Mouse (Mus musculus) cerebellum, postnatal 4 days (tissue): Measurements from ENCODE around the gene Tmem120b.
A peak's percentile ranks its signal among the peaks of the same experiment; 100 is the strongest.
"Not testable (repeated sequence)": the region's sequence is repeated elsewhere in the genome, so short reads cannot be mapped to it uniquely, and the experiment has no call there.

ENCODE experiments used
- DNase-seq, 2 experiments: peaks; one replicate each; pipeline ENCODE4 v3.0.0; 2022; ENCODE audit warnings: low spot score in 2 of 2, mixed read lengths in 1 of 2

Gene Tmem120b

DNA sequence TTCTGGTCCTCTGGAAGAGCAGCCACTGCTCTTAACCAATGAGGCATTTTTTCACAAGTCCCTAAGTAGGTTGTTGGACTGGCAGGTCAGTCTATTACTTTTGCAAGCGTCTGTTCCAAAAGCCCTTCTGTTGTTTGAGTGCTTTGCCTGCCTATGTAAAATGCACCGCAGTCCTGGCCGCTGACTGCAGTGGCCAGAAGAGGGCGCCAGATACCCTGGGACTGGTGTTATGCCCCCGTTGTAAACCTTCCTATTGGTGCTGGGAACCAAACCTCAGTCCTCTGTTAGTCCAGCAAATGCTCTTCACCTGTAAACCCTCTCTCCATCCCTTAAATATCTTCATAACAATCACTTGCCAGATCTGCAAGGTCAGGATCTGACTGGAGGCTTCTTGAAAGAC, 16.5 kb upstream of the Tmem120b start:
- DNase-seq: no peak

DNA sequence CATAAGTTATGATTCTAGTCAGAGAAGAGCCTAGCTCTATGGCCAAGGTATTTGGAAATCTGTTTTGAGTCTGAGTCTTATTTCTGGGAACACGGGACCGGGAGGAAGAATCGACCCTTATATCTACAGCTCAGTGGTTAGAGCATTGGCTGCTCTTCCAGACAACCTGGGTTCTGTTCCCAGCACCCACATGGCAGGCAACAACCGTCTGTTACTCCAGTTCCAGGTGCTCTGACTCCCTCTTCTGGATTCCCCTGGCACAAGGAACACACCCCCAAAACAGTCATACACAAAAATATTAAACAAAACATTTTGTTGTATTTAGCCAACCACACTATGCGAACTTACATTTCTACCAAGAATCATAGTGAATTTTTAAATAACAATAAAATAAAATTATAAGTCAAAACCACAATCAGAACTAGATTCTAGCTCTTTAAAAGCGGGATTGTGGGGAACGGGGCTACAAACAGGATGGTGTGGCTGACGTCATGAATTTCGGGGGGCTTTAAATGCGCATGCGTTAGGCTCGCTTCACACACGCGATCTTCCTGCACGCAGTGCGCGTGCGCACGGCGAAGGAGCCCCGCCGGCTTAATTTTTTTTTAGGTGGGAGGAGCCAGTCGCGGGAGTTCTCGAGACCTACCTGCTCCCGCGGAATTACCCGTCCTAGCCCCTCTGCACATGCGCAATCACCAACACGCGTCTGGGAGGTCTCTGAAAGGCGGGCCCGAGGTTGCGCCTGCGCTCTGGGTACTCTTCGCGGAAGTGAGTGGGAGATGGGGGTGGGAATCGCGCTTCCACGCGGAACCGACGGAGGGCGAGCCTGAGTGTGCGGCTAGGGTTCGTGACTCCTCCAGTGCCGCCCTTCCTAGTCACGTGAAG, 10.6 kb upstream of the Tmem120b start:
- peak; percentile 92 to 98 for DNase-seq

DNA sequence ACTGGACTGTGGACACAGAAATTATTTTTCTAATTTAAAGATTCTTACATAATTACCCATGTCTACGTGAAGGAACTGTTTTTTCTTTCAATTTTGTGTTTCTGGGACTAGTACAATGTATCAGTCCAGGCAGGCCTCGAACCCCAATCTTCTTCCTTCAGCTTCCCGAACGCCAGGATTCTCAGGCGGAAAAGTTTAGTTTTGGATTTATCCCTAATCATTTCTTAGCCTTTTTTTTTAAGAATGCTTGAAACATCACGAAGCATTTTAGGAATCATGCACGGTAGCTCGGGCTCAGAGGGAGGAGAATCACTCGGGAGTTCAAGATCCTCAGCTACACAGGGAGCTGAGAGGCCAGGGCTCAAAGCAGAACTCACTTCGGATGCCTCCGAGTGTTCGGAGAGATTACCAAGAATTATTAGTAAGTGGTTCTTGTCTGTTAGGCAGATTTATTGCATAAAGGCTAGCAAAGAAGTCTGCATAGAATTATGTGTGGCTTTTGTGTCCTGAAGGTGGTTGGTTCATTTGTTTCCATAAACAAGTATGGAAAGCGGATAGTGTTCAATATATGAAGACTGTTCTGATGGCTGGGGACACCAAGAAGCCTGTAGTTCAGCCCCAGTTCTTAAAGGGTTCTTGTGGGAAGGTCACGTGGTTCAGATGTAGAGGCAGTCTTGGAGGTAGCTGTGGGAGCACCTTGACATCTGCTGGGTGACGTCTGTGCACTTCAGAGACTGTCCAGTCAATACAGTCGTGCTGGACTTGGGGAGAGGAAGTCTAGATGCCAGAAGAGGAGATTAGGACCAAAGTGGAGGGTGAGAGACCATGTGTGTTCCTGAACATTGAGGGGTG, 9.7 kb upstream of the Tmem120b start:
- DNase-seq: no peak

DNA sequence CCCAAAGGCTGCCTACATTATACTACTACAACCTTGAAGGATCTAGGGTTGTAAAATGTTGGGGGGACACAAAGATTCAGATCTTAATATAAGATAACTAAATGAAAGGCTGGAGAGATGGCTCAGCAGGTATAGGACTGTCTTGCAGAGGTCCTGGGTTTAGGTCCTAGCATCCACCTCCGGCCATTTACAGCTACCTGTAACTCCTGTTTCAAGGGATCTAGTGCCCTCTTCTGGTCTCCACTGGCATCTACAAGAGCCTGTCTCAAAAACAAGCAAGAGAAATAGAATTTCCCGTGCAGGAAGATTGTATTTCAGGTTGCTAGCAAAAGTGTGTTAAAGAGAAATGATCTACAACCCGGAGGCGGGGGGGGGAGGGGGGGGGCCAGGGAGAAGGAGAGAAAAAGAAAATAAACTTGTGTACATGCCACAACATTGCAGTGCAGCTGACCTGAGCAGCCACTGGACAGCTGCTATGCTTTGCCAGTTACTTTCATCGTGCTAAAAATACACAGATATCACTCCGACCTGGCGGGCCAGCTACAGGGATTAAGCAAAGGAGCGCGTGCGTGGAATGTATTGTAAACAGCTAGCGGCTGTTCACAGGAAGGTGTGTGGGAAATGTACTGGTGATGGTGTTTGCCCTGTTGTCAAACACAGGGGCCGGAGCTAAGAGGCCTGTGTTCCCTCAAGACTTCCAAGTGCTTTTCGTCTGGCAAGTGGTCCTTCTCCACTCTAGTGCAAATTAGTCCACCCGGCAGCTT, 8.3 kb upstream of the Tmem120b start:
- DNase-seq: no peak

DNA sequence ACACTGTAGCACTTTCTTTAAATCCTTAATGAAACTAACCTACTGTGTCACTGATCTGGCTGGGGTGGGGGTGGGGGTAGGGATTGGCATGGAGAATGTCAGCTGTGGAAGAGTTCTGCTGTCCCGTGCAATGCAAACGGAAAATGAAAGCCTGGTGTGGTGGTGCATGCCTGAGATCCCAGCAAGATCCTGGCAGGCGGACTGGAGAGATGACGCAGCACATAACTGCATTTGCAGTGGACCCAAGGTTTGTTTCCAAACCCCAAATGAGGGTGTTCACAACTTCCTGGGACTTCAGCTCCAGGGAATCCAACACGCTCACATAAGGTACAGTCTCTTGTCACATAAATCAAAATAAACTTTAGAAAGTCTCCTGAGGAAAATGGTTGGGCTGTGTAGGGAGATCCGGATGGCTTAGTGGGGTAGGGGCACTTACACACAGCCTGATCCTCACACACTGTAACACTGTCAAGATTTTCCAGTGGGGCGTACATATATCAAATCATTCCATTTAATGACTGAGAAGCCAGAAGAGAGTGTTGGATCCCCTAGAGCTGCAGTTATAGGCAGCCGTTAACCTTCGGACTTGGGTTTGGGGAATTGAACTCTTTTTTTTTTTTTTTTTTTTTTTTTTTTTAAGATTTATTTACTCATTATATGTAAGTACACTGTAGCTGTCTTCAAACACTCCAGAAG, 7.4 kb upstream of the Tmem120b start:
- DNase-seq: no peak

DNA sequence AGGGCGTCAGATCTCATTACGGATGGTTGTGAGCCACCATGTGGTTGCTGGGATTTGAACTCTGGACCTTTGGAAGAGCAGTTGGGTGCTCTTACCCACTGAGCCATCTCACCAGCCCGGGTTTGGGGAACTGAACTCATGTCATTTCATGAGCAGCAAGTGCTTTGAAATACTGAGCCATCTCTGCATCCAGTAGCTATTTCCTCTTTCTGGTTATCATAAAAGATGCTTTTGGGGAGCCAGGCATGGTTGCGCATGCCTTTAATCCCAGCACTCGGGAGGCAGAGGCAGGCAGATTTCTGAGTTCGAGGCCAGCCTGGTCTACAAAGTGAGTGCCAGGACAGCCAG, 6.8 kb upstream of the Tmem120b start:
- not testable (repeated sequence) for DNase-seq

DNA sequence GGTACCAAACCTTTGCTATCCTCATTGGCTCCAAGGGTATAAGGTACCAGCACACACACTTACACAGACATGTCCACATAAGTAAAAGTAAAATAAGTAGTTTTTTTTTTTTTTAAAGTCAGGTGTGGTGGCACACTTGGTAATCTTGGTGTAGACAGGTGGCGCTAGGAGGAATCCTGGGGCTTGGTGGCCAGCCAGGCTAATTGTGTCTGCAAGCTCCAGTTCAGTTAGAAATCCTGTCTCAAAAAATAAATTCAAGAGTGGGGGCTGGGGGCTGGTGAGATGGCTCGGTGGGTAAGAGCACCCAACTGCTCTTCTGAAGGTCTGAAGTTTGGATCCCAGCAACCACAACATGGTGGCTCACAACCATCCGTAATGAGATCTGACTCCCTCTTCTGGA, 5.1 kb upstream of the Tmem120b start:
- DNase-seq: no peak

DNA sequence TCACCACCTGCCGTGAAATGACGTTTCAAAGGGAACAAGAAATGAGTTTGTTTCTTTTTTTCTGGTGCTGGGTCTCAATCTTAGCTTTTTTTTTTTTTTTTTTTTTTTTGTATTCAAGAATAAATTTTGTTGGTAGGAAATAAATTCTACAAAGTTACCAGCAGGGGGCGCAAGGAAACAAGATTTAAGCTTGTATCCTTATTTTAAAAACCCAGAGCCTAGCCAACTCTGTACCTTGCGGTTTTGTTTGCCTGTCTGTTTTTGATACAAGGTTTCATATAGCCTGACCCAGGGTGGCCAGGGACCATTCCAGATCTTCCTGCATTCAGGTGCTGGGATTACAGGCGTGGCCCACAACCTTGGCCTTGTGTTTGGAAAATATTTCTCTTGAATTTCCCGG, 4.0 kb upstream of the Tmem120b start:
- DNase-seq: peak in 1 of 2 experiments; percentile 71

DNA sequence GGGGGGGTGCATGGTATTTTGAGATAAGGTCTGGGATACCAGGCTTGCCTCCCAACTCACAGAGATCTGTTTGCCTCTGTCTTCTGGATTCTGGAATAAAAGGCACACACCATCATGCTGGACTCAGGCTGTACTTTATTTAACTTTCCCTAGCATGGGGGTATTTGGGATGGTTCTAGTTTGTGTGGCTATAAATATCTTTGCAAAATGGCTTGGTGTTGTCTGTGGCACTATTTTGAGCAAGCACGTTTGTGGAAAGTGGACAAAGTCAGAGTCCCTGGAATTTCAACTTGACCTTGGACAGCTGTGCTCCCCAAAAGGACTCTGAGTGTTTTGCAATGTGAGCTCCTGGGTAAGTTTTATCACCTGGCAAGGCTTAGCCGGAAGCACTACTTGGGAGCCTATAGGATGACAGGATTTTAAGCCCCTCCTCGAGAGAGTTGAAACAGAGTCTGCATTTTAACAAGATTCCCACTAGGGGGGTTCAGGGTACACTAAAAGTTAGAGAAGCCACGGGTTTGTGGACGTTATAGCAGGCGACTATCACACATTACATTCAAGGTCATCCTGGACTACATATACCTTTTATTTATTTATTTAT, 720 bp upstream of the Tmem120b start:
- DNase-seq: no peak

DNA sequence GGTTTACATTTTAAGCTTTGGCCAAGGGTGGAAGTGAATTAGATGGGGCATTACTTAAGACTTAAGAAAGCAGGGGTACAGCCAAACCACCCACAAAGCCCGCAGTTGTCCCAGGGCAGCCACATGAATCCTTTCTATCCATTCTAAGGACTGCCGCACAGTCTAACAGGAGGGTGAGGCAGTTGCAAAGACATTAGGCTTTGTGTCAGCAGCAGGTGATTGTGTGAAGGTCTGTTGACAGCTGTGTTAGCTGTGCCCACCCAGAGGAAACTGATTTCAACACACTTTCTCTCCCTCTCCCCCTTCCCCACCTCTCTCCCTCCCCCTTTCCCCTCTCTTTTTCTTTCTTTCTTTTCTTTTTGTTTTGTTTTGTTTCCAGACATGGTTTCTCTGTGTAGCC, 499 bp downstream of the Tmem120b start:
- DNase-seq: no peak

DNA sequence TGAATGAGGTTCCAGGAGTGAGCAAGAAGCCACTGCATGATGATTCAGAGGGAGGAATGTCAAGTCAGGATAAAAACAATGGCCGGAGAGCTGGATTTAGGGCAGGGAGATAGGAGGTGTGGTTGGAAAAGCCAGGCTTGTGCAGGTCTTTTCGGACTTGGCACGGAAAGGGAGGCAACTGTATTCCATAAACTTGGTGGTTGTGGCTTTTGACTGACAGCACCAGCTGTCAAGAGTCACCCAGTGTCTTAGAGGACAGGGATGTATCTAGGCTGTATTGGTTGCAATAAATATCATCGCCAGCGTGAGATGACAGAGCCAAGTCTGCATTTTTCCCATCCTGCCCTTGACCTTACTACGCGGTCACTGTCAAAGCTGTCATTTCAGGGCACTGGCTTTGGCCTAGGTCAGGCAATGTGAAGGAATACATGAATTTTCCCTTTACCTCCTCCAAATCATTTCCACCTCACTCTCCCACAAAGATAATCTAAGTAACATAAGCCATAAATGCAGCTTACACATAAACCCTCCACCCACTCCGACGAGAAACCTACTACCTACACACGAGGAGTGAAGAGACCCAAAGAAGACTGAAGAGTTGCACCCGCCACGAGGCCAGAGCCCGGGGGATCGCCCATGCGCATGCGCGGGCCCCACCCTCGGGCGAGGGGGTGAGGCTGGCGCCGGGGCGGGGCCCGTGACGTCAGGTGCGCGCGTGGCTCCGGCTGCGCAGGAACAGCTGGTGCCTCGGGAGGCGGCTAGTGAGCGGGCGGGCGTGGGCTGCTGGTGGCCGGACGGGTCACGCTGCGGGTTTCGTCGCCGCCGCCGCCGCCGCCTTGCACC, 7.6 kb downstream of the Tmem120b start:
- DNase-seq: peak; percentile 85 to 91

DNA sequence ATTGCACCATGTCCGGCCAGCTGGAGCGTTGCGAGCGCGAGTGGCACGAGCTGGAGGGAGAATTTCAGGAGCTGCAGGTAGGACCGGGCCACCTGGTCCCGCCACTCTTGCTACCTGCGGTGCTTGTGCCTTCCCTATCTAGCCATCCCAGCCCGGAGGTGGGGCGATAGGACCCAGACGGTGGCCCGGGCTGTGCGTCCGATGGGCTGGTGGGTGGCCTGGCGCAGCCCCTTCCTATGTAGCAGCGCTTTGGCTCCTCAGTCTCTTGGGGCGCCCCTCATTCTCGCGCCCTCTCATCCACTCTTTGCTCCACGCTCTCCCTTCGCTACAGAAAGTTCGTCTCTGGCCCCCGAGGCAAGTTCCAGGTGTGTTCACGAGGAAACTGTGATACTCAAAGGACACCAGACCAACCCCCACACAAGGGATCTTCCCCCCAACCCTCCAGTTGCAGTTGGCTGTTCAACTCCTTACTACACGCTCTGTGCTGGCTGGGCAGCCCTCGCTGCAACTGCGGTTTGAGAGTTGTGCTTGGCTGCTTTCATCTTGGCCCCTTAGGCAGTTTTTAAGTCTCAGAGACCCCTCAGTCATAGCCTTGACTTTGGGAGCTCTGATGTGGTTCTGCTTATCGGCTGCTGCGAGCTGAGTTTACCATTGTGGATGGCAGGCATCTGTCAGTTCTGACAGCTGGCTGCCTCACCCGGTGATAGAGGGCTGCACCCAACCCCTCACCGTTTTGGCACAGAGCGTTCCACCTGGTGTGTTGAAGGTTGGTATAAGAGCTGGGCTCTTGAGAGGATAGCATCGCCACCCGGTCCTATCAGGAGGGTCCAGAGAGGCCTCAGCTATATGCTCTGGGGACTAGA, 8.4 kb downstream of the Tmem120b start:
- DNase-seq: no peak

DNA sequence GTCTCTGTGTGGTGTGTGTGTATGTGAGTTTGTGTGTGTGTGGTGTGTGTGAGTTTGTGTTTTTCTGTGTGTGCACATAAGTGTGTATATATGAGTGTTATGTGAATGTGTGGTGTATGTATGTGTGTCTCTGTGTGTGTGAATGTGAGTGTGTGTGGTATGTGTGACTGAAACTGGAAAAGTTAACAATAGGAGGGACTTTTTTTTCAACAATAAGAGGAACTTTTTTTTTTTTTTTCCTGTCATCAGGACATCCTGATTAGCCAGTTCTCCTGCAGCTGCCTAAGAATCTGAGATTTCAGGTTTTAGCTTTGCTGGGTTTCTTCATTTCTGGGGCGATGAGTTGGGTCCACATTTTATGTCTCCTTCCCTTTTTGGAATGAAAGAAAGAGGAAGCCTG, 11.4 kb downstream of the Tmem120b start:
- DNase-seq: no peak

DNA sequence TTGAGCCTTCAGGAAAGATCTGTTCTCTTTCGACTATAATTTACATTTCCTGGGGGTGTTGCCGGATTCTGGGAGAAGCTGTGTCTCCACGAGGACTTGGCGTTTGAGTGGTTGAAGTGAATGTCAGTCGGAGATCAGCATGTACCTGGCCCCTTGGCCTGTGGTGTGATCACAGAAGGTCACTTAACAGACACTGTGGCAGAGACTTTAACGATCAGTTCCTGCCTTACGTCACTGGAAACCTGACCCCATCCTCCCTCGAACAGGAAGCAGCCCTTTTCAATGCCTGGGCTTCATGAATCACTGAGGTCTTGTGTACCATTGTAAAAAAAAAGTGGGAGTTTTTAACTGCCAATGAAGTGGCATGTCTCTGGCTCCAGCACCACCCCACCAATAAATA, 11.8 kb downstream of the Tmem120b start:
- DNase-seq: no peak

DNA sequence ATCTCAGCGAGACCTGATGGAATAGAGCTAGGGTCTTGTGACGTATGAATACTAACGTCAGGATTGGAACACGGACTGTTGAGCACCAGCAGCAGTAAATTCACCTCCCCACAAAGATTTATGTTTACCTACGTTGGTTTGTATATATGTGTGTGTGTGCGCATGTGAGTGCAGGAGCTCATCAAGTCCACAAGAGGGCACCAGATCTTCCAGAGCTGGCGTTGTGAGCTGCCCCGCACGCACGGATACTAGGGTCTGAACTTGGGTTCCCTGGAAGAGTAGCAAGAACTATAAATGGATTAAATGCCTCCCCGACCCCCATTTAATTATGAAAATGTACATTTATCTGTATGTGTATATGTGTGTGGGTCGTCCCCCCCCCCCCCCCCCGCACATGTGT, 12.3 kb downstream of the Tmem120b start:
- DNase-seq: no peak

DNA sequence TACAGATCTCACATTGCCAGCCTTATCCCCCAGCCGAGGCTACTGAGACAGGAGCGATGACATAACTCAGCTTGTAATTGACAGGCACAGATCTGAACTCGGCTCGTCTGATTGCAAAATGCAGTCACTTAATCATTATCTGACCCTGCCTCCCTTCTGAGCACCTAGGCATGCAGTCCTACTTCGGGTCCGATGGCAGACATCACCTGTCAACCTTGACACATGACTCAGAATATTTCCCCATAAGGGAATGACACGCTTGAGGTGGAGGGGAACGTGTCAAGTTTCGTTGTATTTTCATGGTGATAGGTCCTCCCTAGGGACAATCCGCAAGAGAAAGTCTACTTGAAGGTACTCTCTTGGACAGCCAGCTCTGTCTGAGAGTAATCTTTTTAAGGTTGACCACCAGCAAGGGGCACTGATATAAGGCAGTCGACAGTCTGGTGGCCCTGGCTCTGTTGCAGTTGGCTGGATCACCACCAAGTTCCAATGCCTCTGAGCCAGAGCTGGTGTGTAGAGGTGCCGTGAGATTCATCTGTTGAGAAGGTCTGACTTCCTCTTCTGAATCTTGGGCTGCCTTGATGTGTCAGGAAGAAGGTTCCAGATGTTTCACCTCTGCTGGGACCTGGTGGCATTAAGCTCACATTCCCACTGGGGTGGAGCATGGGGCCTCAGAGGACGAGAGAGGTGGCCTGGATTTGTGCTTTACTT, 15.3 kb downstream of the Tmem120b start:
- no peak for DNase-seq

DNA sequence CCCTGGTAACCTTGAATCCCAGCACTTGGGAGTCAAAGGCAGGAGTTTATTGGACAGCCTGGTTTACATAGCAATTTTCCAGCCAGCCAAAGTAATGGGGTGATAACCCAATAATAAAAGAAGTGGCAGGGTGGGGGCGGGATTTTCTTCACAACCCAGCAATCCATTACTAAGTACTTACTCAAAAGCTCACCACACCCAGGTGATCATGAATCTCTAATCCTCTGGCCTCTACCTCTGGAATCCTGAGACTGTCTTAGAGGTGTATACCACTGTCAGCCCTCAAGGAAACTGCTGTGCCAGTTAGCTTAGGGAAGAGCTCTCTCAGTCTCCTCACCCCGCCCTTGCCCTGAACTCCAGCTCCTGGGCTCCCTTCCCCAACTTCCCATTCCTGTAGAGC, 18.3 kb downstream of the Tmem120b start:
- DNase-seq: no peak

DNA sequence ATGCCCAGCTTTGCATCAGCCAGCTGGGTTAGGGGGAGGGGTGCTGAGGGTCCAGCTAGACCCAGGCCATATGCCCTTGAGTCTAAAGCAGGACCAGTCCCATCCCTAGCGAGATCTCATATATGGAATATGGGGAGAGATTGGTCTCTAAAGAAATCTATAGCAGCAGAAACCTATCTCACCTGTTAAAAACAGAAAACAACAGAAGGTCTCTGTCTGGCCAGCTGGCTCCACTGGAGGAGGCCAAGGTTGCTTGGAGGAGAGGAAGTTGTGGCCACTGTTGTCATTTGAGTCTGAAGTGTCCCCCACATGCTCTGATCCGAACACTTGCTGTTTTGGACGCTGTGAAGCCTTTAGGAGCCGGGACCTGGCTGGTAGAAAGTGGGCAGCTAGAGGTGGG, 20.6 kb downstream of the Tmem120b start:
- DNase-seq: no peak
